Mouse (Mus musculus) T-cell, adult 66 days (primary cell): ENCODE data around the gene Srbd1. TPM values are rescaled to one million over a fixed set of nuclear protein-coding genes. Genes with fewer than 3 reads are reported as not detected.

Source experiments
- total RNA-seq, 2 experiments: library from RNA; stranded (reverse); gene quantifications; 3 replicates in 1 of 2; 4 replicates in 1 of 2; pipeline ENCODE4 v1.2.4; 2023

The Srbd1 gene
- 10 to 100 TPM; 20.7 to 23.3 TPM for total RNA-seq

GRCm38 (mm10) chr17:86145079-86145951 is at the start of gene Srbd1:
TSS of gene Srbd1 (minus strand) at chr17:86145175.

GRCm38 (mm10) chr17:86167320-86168230 is 22.6 kb upstream of the Srbd1 start, which contains the start of gene Prkce:
TSS of gene Prkce (plus strand) at chr17:86167785.

Other genes starting within 250 kb of the Srbd1 start
- 10 to 100 TPM; 37.5 to 42.5 TPM for gene Prkce, start 22.6 kb upstream of the Srbd1 start, total RNA-seq